Mouse (Mus musculus) neural tube, embryonic 15.5 days (tissue): Measurements from ENCODE around the gene Lad1. TPM values are rescaled to one million over a fixed set of nuclear protein-coding genes. Genes with fewer than 3 reads are reported as not detected.

Experiments used
- ATAC-seq: fragments of 200-750 bp; cut with Nextera tagmentation; 2 replicates; pipeline ENCODE4 v1.8.0; 2017; ENCODE audit warnings: mild to moderate bottlenecking, moderate TSS enrichment, moderate library complexity; ENCODE audit not compliant: low FRiP score
- H3K27ac ChIP-seq: fragments of 300-500 bp; sonication (generic); replicated peaks from 2 replicates; pipeline ENCODE4 v1.5.1; 2015; ENCODE audit warnings: mild to moderate bottlenecking, inconsistent platforms
- H3K27me3 ChIP-seq: fragments of 300-500 bp; sonication (generic); replicated peaks from 2 replicates; pipeline ENCODE4 v1.6.1; 2015; ENCODE audit warnings: inconsistent platforms
- H3K36me3 ChIP-seq: fragments of 300-500 bp; sonication (generic); 2 replicates; pipeline ENCODE4 v1.6.1; 2015; ENCODE audit warnings: inconsistent platforms
- H3K4me1 ChIP-seq: fragments of 300-500 bp; sonication (generic); 2 replicates; pipeline ENCODE4 v1.6.1; 2015; ENCODE audit warnings: inconsistent platforms
- H3K4me2 ChIP-seq: fragments of 300-500 bp; sonication (generic); 2 replicates; pipeline ENCODE4 v1.6.1; 2015; ENCODE audit warnings: inconsistent platforms, mild to moderate bottlenecking, moderate library complexity
- H3K4me3 ChIP-seq: fragments of 300-500 bp; sonication (generic); replicated peaks from 2 replicates; pipeline ENCODE4 v1.5.1; 2015; ENCODE audit warnings: mild to moderate bottlenecking, inconsistent platforms
- H3K9ac ChIP-seq: fragments of 300-500 bp; sonication (generic); replicated peaks from 2 replicates; pipeline ENCODE4 v1.6.1; 2015; ENCODE audit warnings: mild to moderate bottlenecking, inconsistent platforms
- H3K9me3 ChIP-seq: fragments of 300-500 bp; sonication (generic); replicated peaks from 2 replicates; pipeline ENCODE4 v1.6.1; 2016; ENCODE audit warnings: inconsistent platforms
- WGBS: fragments of 180-500 bp; shearing (Covaris S2); methylation state at CpG from one replicate; pipeline ENCODE4 v1.1.7; 2015; ENCODE audit warnings: mixed read lengths; 5-methylcytosine and 5-hydroxymethylcytosine counted together
- polyA plus RNA-seq: library from polyadenylated mRNA; unstranded; fragments of >200 nt; fragmentation: Nextera tagmentation; extraction: Ambion mirVana; gene quantifications from 2 replicates; pipeline ENCODE4 v1.2.1, GENCODE M21; 2015

Gene Lad1
- polyA plus RNA-seq, 1 experiment from 2014 or later = 0.65 TPM

- ATAC-seq = no peak
- Histone ChIP-seq H3K27me3 (no peaks in the 10 kb centered on the region), H3K27ac (no peak overlapping the region), H3K9ac (no peak overlapping the region), H3K36me3 (no peaks in the 10 kb centered on the region), H3K4me1 (no peaks in the 10 kb centered on the region), H3K4me2 (no peak overlapping the region), H3K4me3 (no peak overlapping the region), H3K9me3 (no peaks in the 10 kb centered on the region)
- WGBS = 85% methylated on average over 9 of the region's 9 CpGs
These were observed 45.5 kb downstream of the Lad1 start for GRCm38 (mm10) chr1:135863786-135864335.

- Histone ChIP-seq H3K4me2 (no peak overlapping the region), H3K36me3 (no peaks in the 10 kb centered on the region), H3K27me3 (no peaks in the 10 kb centered on the region), H3K4me3 (no peak overlapping the region), H3K4me1 (no peaks in the 10 kb centered on the region), H3K9me3 (no peaks in the 10 kb centered on the region), H3K9ac (no peak overlapping the region), H3K27ac (no peak overlapping the region)
- no peak for ATAC-seq
- WGBS = 88% methylated on average over 6 of the region's 6 CpGs
These were observed 46.4 kb downstream of the Lad1 start for GRCm38 (mm10) chr1:135864830-135865229.

GRCm38 (mm10) chr1:135865518-135866194 is 47.3 kb downstream of the Lad1 start:
- Histone ChIP-seq H3K9ac (no peak overlapping the region), H3K4me3 (no peak overlapping the region), H3K4me1 (no peaks in the 10 kb centered on the region), H3K27me3 (no peaks in the 10 kb centered on the region), H3K4me2 (no peak overlapping the region), H3K27ac (no peak overlapping the region), H3K9me3 (no peaks in the 10 kb centered on the region), H3K36me3 (no peaks in the 10 kb centered on the region)
- peak; percentile 88 for ATAC-seq
- WGBS = 52% methylated on average over 19 of the region's 19 CpGs

- Histone ChIP-seq H3K4me3 (no peak overlapping the region), H3K27me3 (no peaks in the 10 kb centered on the region), H3K9me3 (no peaks in the 10 kb centered on the region), H3K36me3 (no peaks in the 10 kb centered on the region), H3K4me1 (no peaks in the 10 kb centered on the region), H3K9ac (no peak overlapping the region), H3K27ac (no peak overlapping the region), H3K4me2 (no peak overlapping the region)
- no peak for ATAC-seq
- 91% methylated on average over 6 of the region's 6 CpGs for WGBS
These were observed 50.2 kb downstream of the Lad1 start for GRCm38 (mm10) chr1:135868570-135868969.

- no peak overlapping the region for H3K4me3 ChIP-seq
- no peaks in the 10 kb centered on the region for H3K4me1 ChIP-seq
- WGBS = 89% methylated on average over 4 of the region's 4 CpGs
- no peak overlapping the region for H3K9ac ChIP-seq
- H3K27me3 ChIP-seq = no peaks in the 10 kb centered on the region
- no peaks in the 10 kb centered on the region for H3K36me3 ChIP-seq
- H3K4me2 ChIP-seq = no peak overlapping the region
- no peak overlapping the region for H3K27ac ChIP-seq
- H3K9me3 ChIP-seq = no peaks in the 10 kb centered on the region
- ATAC-seq = no peak
These were observed 54.6 kb downstream of the Lad1 start for GRCm38 (mm10) chr1:135872991-135873390.

GRCm38 (mm10) chr1:135877248-135877647 is 58.9 kb downstream of the Lad1 start:
- Histone ChIP-seq H3K27me3 (no peaks in the 10 kb centered on the region), H3K4me1 (no peaks in the 10 kb centered on the region), H3K27ac (no peak overlapping the region), H3K36me3 (no peaks in the 10 kb centered on the region), H3K4me2 (no peak overlapping the region), H3K4me3 (no peak overlapping the region), H3K9me3 (no peaks in the 10 kb centered on the region), H3K9ac (no peak overlapping the region)
- no peak for ATAC-seq
- 71% methylated on average over 2 of the region's 2 CpGs for WGBS

- H3K4me1 ChIP-seq = no peaks in the 10 kb centered on the region
- WGBS = 70% methylated on average over 10 of the region's 10 CpGs
- H3K9me3 ChIP-seq = no peaks in the 10 kb centered on the region
- H3K4me3 ChIP-seq = no peak overlapping the region
- H3K36me3 ChIP-seq = no peaks in the 10 kb centered on the region
- no peak for ATAC-seq
- no peak overlapping the region for H3K9ac ChIP-seq
- no peak overlapping the region for H3K27ac ChIP-seq
- H3K27me3 ChIP-seq = no peaks in the 10 kb centered on the region
- H3K4me2 ChIP-seq = no peak overlapping the region
These were observed 64.1 kb downstream of the Lad1 start for GRCm38 (mm10) chr1:135882385-135883109.

Other genes starting within 250 kb of the Lad1 start
- gene Nav1, start 211.3 kb upstream of the Lad1 start, polyA plus RNA-seq = 40.8 and 44.1 TPM in 2 replicates
- gene Csrp1, start 98.5 kb upstream of the Lad1 start, polyA plus RNA-seq = 18.8 and 48.9 TPM in 2 replicates
- 54.1 and 62.9 TPM in 2 replicates for gene Phlda3, start 52.5 kb upstream of the Lad1 start, polyA plus RNA-seq
- 19.9 and 31.1 TPM in 2 replicates for gene Tnni1, start 39.2 kb upstream of the Lad1 start, polyA plus RNA-seq
- gene Tnnt2, start 17.8 kb downstream of the Lad1 start, polyA plus RNA-seq = 9.7 and 12.3 TPM in 2 replicates
- gene Pkp1, start 100.6 kb downstream of the Lad1 start, polyA plus RNA-seq = 0.10 and 1.9 TPM in 2 replicates
- gene Igfn1, start 187.7 kb downstream of the Lad1 start, polyA plus RNA-seq = not detected in 2 replicates
- gene Tmem9, start 189.6 kb downstream of the Lad1 start, polyA plus RNA-seq = 188 and 194 TPM in 2 replicates
- not detected in 2 replicates for gene Ascl5, start 232.2 kb downstream of the Lad1 start, polyA plus RNA-seq
- 0.75 and 1.1 TPM in 2 replicates for gene Cacna1s, start 234.2 kb downstream of the Lad1 start, polyA plus RNA-seq